Mouse (Mus musculus): ENCODE measurements around the gene Tmeff1.

DNA sequence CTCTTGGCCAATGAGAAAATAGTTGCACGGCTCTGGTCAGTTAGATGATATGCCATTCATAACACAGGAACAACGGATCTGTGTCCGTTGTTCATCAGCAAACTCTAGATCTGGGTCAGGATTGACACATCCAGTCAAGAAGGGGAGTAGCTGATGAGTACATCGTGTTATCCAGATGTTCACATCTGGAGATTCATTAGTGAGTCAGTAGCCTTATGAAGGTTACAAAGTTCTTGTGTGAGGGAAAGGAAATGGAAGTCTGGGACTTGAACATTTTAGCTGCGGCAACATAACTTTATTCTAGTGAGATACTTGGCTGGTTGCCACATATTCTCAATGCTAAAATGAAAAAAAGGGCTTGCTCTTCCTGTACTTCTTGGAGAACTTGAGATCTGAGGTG is 87.9 kb downstream of the Tmeff1 start:
- TF ChIP-seq CTCF (IDR thresholded peaks at IDR 0.05; ENCODE audit: control insufficient read depth, insufficient read depth, insufficient replicate concordance, low read depth, low read length) (no peak), POLR2A (IDR thresholded peaks at IDR 0.05; ENCODE audit: control insufficient read depth, low read depth, low read length) (no peak)
